Mouse (Mus musculus) hindbrain, embryonic 16.5 days (tissue): ENCODE results near the gene Osbpl9. TPM values are rescaled to one million over a fixed set of nuclear protein-coding genes. Genes with fewer than 3 reads are reported as not detected.

ENCODE experiments used
- ATAC-seq: fragments of 200-750 bp; cut with Nextera tagmentation; 2 replicates; pipeline ENCODE4 v1.8.0; 2017; ENCODE audit warnings: moderate TSS enrichment, moderate library complexity
- H3K27ac ChIP-seq: fragments of 300-500 bp; sonication (generic); 2 replicates; pipeline ENCODE4 v1.5.1; 2014; ENCODE audit warnings: low read depth, mild to moderate bottlenecking, control low read depth, low read length, moderate library complexity
- H3K27me3 ChIP-seq: fragments of 300-500 bp; sonication (generic); replicated peaks from 2 replicates; pipeline ENCODE4 v1.6.1; 2014; ENCODE audit warnings: low read length; ENCODE audit not compliant: control insufficient read depth, insufficient read depth
- H3K36me3 ChIP-seq: fragments of 300-500 bp; sonication (generic); 2 replicates; pipeline ENCODE4 v1.6.1; 2014; ENCODE audit warnings: mild to moderate bottlenecking, low read length, moderate library complexity, mixed read lengths; ENCODE audit not compliant: control insufficient read depth, insufficient read depth
- H3K4me1 ChIP-seq: fragments of 300-500 bp; sonication (generic); 2 replicates; pipeline ENCODE4 v1.6.1; 2014; ENCODE audit warnings: low read depth, low read length; ENCODE audit not compliant: control insufficient read depth, insufficient read depth
- H3K4me2 ChIP-seq: fragments of 300-500 bp; sonication (generic); 2 replicates; pipeline ENCODE4 v1.6.1; 2014; ENCODE audit warnings: mild to moderate bottlenecking, low read length, control low read depth, moderate library complexity
- H3K4me3 ChIP-seq: fragments of 300-500 bp; sonication (generic); 2 replicates; pipeline ENCODE4 v1.5.1; 2014; ENCODE audit warnings: mild to moderate bottlenecking, low read length, control low read depth, moderate library complexity
- H3K9ac ChIP-seq: fragments of 300-500 bp; sonication (generic); 2 replicates; pipeline ENCODE4 v1.6.1; 2014; ENCODE audit warnings: low read depth, mild to moderate bottlenecking, control low read depth, low read length, moderate library complexity
- H3K9me3 ChIP-seq: fragments of 300-500 bp; sonication (generic); 2 replicates; pipeline ENCODE4 v1.6.1; 2014; ENCODE audit warnings: mild to moderate bottlenecking, low read length, moderate library complexity; ENCODE audit not compliant: control insufficient read depth
- WGBS: fragments of 180-500 bp; shearing (Covaris S2); extraction: QIAGEN DNeasy Blood & Tissue Kit; methylation state at CpG from one replicate; pipeline ENCODE4 v1.1.7; 2014; 5-methylcytosine and 5-hydroxymethylcytosine counted together
- polyA plus RNA-seq: library from polyadenylated mRNA; unstranded; fragments of >200 nt; fragmentation: Nextera tagmentation; extraction: Ambion mirVana; gene quantifications from 2 replicates; pipeline ENCODE4 v1.2.1, GENCODE M21; 2015

Osbpl9 gene
- polyA plus RNA-seq, 1 experiment from 2014 or later = 72.2 TPM

GRCm38 (mm10) chr4:109080118-109080517 is 122.0 kb downstream of the Osbpl9 start:
- peaks cover 10% of the 10 kb centered on the region for H3K36me3 ChIP-seq

DNA sequence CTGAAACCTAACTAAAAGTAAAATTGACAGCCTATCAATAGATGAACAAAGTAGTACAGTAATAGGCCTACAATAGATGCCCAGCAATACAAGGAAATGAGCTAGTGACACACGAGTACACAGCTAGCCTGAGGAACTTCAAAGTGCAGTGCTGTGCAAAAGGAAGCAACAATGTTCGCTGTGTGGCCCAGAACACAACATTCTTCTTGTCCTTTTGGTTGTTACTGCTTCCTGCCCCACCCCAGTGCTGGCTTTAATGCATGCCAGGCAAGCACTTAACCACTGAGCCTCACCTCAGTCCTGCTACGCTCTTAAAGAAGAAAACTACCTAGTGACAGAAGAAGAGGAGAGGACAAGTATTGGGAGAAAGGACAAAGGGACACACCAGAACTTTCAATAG is 122.4 kb downstream of the Osbpl9 start:
- Histone ChIP-seq H3K36me3 (peaks cover 10% of the 10 kb centered on the region), H3K4me1 (no peaks in the 10 kb centered on the region), H3K9ac (no peak overlapping the region), H3K27me3 (no peaks in the 10 kb centered on the region), H3K27ac (no peak overlapping the region), H3K9me3 (no peaks in the 10 kb centered on the region), H3K4me3 (no peak overlapping the region), H3K4me2 (no peak overlapping the region)
- 78% methylated on average over 3 of the region's 3 CpGs for WGBS
- no peak for ATAC-seq

More at GRCm38 (mm10) chr4:109080118-109080517, 122.0 kb downstream of the Osbpl9 start:
- Histone ChIP-seq H3K4me3 (no peak overlapping the region), H3K9ac (no peak overlapping the region), H3K4me2 (no peak overlapping the region), H3K27me3 (no peaks in the 10 kb centered on the region), H3K27ac (no peak overlapping the region), H3K9me3 (no peaks in the 10 kb centered on the region), H3K4me1 (no peaks in the 10 kb centered on the region)
- no peak for ATAC-seq
- 75% methylated on average over 5 of the region's 5 CpGs for WGBS

GRCm38 (mm10) chr4:109078941-109079340 is 123.1 kb downstream of the Osbpl9 start:
- no peak for ATAC-seq
- 89% methylated on average over 7 of the region's 7 CpGs for WGBS
- H3K27me3 ChIP-seq = no peaks in the 10 kb centered on the region
- H3K4me3 ChIP-seq = no peak overlapping the region
- peaks cover 10% of the 10 kb centered on the region for H3K36me3 ChIP-seq
- H3K4me1 ChIP-seq = no peaks in the 10 kb centered on the region
- no peak overlapping the region for H3K27ac ChIP-seq
- H3K9me3 ChIP-seq = no peaks in the 10 kb centered on the region
- no peak overlapping the region for H3K9ac ChIP-seq
- no peak overlapping the region for H3K4me2 ChIP-seq

DNA sequence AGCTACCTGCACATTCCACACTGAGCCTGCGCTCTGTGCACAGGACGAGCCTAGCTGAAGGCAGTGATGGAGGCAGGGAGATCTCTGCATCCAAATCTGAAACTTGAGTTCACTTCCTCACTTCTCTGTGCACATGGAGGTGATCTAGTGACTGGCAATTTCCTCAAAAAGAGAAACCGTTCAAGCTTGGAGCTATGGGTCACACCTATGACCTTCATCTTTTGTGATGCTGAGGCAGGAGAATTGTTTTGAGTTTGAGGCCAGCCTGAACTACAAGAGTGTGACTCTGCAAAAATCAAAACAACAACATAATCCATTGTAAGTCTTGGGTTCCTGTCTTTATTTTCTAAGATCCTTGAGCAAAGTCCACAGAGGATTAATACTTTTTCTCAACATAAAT is 128.8 kb downstream of the Osbpl9 start:
- Histone ChIP-seq H3K36me3 (peaks cover 3% of the 10 kb centered on the region; the same call in 1 of the 2 replicates), H3K4me2 (no peak overlapping the region), H3K9ac (no peak overlapping the region), H3K27ac (no peak overlapping the region), H3K9me3 (no peaks in the 10 kb centered on the region), H3K4me3 (no peak overlapping the region), H3K27me3 (no peaks in the 10 kb centered on the region), H3K4me1 (no peaks in the 10 kb centered on the region)
- WGBS = 77% methylated on average over 3 of the region's 3 CpGs
- ATAC-seq = no peak

GRCm38 (mm10) chr4:109072891-109073290 is 129.2 kb downstream of the Osbpl9 start:
- no peaks in the 10 kb centered on the region for H3K9me3 ChIP-seq
- 90% methylated on average over 6 of the region's 6 CpGs for WGBS
- no peak overlapping the region for H3K4me3 ChIP-seq
- ATAC-seq = no peak
- no peak overlapping the region for H3K4me2 ChIP-seq
- no peak overlapping the region for H3K9ac ChIP-seq
- H3K27ac ChIP-seq = no peak overlapping the region
- H3K27me3 ChIP-seq = no peaks in the 10 kb centered on the region
- H3K36me3 ChIP-seq = peaks cover 3% of the 10 kb centered on the region; the same call in 1 of the 2 replicates
- no peaks in the 10 kb centered on the region for H3K4me1 ChIP-seq

DNA sequence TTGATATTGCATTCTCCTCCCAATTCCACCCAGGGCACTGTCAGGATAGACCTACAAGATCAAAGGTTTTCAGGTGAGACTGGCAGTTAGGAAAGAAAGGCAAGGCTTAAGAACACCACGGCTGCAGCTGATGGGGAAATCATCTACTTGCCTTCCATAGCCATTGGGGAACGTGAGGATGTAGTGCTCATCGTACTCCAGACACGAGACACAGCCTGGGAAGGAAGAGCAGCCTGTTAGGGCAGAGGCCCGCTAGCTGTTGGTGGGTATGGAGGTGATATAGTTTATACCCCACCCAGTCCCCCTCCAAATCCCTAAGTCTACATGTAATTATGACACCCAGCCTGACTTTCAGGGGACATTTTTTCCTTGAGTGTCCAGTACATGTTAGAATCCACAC is 136.4 kb downstream of the Osbpl9 start:
- Histone ChIP-seq H3K27me3 (no peaks in the 10 kb centered on the region), H3K4me2 (no peak overlapping the region), H3K9ac (no peak overlapping the region), H3K36me3 (peaks cover 37% of the 10 kb centered on the region), H3K9me3 (no peaks in the 10 kb centered on the region), H3K27ac (no peak overlapping the region), H3K4me1 (no peaks in the 10 kb centered on the region), H3K4me3 (no peak overlapping the region)
- ATAC-seq = no peak
- WGBS = 94% methylated on average over 5 of the region's 5 CpGs

DNA sequence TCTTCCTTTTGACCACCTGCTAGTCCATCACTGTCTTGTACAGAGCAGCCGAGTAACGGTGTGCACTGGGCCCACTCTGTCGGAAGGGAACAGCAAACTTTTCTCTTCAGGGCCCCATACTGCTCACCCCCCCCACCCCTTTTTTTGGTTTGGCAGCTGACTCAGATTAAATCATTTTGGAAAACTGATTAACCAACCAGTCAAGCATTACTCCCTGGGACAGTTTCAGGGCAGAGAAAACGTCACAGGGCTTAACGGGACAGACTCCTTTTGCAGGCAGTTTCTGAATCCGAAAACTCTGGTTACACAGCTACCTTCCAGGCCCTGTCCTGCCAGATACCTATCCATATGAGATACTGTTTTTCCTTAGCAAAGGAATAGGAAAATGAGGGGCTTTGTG is 137.1 kb downstream of the Osbpl9 start:
- no peak overlapping the region for H3K9ac ChIP-seq
- no peaks in the 10 kb centered on the region for H3K9me3 ChIP-seq
- no peak for ATAC-seq
- no peaks in the 10 kb centered on the region for H3K4me1 ChIP-seq
- no peak overlapping the region for H3K4me3 ChIP-seq
- WGBS = 88% methylated on average over 6 of the region's 6 CpGs
- H3K36me3 ChIP-seq = peaks cover 43% of the 10 kb centered on the region
- no peak overlapping the region for H3K27ac ChIP-seq
- no peak overlapping the region for H3K4me2 ChIP-seq
- H3K27me3 ChIP-seq = no peaks in the 10 kb centered on the region

- H3K27ac ChIP-seq = no peak overlapping the region
- H3K9ac ChIP-seq = no peak overlapping the region
- no peaks in the 10 kb centered on the region for H3K4me1 ChIP-seq
- 87% methylated on average over 4 of the region's 4 CpGs for WGBS
- no peak for ATAC-seq
- no peaks in the 10 kb centered on the region for H3K9me3 ChIP-seq
- no peaks in the 10 kb centered on the region for H3K27me3 ChIP-seq
- H3K4me3 ChIP-seq = no peak overlapping the region
- peaks cover 56% of the 10 kb centered on the region for H3K36me3 ChIP-seq
- H3K4me2 ChIP-seq = no peak overlapping the region
These were observed 142.7 kb downstream of the Osbpl9 start for GRCm38 (mm10) chr4:109059255-109059821.

DNA sequence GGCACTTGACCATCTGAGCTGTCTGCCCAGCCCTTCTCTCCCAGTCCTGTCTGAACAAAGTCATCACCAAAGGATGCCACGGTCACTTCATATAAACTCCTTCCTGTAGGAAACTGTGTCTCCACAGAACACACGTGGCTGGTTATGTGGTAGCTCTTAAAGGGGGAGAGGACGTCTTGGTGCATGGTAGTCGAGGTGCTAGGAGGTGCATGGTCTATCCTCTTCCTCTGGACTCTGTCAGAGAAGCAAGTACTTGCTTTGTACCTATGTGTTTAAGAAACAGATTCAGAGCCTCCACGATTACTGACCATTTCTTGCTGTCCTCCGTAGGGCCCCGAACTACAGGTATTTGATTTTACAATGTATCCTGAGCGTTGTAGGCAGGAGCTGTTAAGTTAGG is 144.4 kb downstream of the Osbpl9 start:
- Histone ChIP-seq H3K27me3 (no peaks in the 10 kb centered on the region), H3K36me3 (peaks cover 50% of the 10 kb centered on the region), H3K9me3 (no peaks in the 10 kb centered on the region), H3K4me3 (no peak overlapping the region), H3K27ac (no peak overlapping the region), H3K4me2 (no peak overlapping the region), H3K4me1 (no peaks in the 10 kb centered on the region), H3K9ac (no peak overlapping the region)
- ATAC-seq = no peak
- 93% methylated on average over 8 of the region's 8 CpGs for WGBS

GRCm38 (mm10) chr4:109056351-109056750 is 145.7 kb downstream of the Osbpl9 start:
- Histone ChIP-seq H3K4me2 (no peak overlapping the region), H3K9me3 (no peaks in the 10 kb centered on the region), H3K4me3 (no peak overlapping the region), H3K27me3 (no peaks in the 10 kb centered on the region), H3K4me1 (no peaks in the 10 kb centered on the region), H3K9ac (no peak overlapping the region), H3K36me3 (peaks cover 41% of the 10 kb centered on the region), H3K27ac (no peak overlapping the region)
- ATAC-seq = no peak
- WGBS = 89% methylated on average over 7 of the region's 7 CpGs
